Mouse (Mus musculus) frontal cortex, postnatal 25 days (tissue): ENCODE results near the gene Epn1.

Source experiments
- DNase-seq, 2 experiments: peaks; one replicate each; pipeline ENCODE4 v3.0.0; 2022; ENCODE audit warnings: low spot score in 2 of 2

Gene Epn1

GRCm38 (mm10) chr7:5080010-5080751, at the start of gene Epn1:
Gene Epn1 (plus strand): TSS chr7:5080235.
- DNase-seq: peak; percentile 90 to 97

- no peak for DNase-seq
Measured at GRCm38 (mm10) chr7:5030554-5031275, 49.3 kb upstream of the Epn1 start.

GRCm38 (mm10) chr7:5031496-5031895, 48.5 kb upstream of the Epn1 start:
- DNase-seq: no peak

- DNase-seq: no peak
Measured at GRCm38 (mm10) chr7:5033818-5034217, 46.2 kb upstream of the Epn1 start, which contains the start of gene 4632433K11Rik. Gene 4632433K11Rik (plus strand): TSS chr7:5034118.

- no peak for DNase-seq
Measured at GRCm38 (mm10) chr7:5035628-5036027, 44.4 kb upstream of the Epn1 start.

- DNase-seq: no peak
Measured at GRCm38 (mm10) chr7:5036136-5036535, 43.9 kb upstream of the Epn1 start.

- DNase-seq: no peak
Measured at GRCm38 (mm10) chr7:5037026-5037425, 43.0 kb upstream of the Epn1 start.

GRCm38 (mm10) chr7:5037467-5037866, 42.6 kb upstream of the Epn1 start:
- DNase-seq: no peak

GRCm38 (mm10) chr7:5038109-5038732, 41.8 kb upstream of the Epn1 start, which contains the start of gene Zfp784:
Gene Zfp784 (minus strand): TSS chr7:5038446.
- DNase-seq: peak; percentile 86 to 87

GRCm38 (mm10) chr7:5038940-5039339, 41.1 kb upstream of the Epn1 start:
- DNase-seq: no peak

- no peak for DNase-seq
Measured at GRCm38 (mm10) chr7:5044981-5045380, 35.1 kb upstream of the Epn1 start.

- no peak for DNase-seq
Measured at GRCm38 (mm10) chr7:5046112-5046511, 33.9 kb upstream of the Epn1 start.

- no peak for DNase-seq
Measured at GRCm38 (mm10) chr7:5047313-5047712, 32.7 kb upstream of the Epn1 start.

GRCm38 (mm10) chr7:5051193-5052192, 28.5 kb upstream of the Epn1 start, which contains the start of gene Zfp580:
Gene Zfp580 (plus strand): TSS chr7:5051538.
- DNase-seq: peak; percentile 71 to 75

GRCm38 (mm10) chr7:5052438-5052837, 27.6 kb upstream of the Epn1 start:
- no peak for DNase-seq

GRCm38 (mm10) chr7:5052931-5053343, 27.1 kb upstream of the Epn1 start:
- no peak for DNase-seq

GRCm38 (mm10) chr7:5053456-5054179, 26.4 kb upstream of the Epn1 start:
- no peak for DNase-seq

GRCm38 (mm10) chr7:5056651-5057263, 23.3 kb upstream of the Epn1 start:
- no peak for DNase-seq

GRCm38 (mm10) chr7:5057381-5057780, 22.7 kb upstream of the Epn1 start:
- DNase-seq: no peak

GRCm38 (mm10) chr7:5057804-5058203, 22.2 kb upstream of the Epn1 start:
- no peak for DNase-seq
